Mouse (Mus musculus): ENCODE data around the gene Pigh. TPM values are rescaled to one million over a fixed set of nuclear protein-coding genes. Genes with fewer than 3 reads are reported as not detected.

Pigh gene
- total RNA-seq, 2 experiments from 2014 or later: 1.9 to 2.9 TPM

DNA sequence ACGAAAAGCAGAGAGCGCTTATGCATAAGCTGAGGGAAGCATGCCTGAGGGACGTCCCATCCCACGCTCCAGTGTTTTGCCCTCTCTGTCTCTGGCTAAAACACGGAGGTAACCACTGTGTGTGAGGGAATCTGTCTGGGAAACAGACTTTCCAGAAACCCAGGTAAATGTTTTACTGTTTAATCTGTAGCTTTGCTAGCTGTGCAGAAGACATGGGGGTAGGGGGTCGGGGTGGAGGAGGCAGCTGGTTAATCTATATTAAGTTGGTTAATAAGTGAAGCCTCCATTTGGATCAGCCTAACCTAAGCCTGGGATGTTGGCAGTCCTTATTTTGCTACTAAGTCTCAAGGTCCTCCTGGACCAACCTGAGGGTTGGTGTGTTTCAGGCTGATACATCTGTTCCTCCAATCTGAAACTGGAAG is 20.3 kb downstream of the Pigh start:
- DNase-seq: no peak
- intact Hi-C loops (cut with DNase I; ENCODE audit: low total_unique reads): no loop called here

DNA sequence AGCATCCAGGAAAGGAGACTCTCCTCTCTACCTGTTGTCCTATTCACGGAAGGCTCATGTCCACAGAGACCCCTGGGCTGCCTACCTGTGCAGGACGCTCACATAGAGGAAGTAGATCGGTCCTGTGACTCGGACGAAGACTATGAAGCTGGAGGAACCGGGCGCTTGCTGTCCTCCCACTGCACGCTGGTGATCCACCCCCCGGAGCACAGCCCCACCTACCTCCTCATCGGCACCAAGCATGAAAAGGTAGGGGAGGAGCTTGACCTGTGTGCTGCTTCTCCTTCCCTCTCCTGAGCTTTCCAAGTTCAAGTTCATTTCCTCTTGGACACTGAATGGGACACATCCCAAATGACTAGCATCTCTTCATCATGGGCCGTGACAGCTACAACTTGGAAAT is 21.1 kb downstream of the Pigh start:
- intact Hi-C loops (cut with DNase I; ENCODE audit: low total_unique reads): no loop called here
- no peak for DNase-seq

DNA sequence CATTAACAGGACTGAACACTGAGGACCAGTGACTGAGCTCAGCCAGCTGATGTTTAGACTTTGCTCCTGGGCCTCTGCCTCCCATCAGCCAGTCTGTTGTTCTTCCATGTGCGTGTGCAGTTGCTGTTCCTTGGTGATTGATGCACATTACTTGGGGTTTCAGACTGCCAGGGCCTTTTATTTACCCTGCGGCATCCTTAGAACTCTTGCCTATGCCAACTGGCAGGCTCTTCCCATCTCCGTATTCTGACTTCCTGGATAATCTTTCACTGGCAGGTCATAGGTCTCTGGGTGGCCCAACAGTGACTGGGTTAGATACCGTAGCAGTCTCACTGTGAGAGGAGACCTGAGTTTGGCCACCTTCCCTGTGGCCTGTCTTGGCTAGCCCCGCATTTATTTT is 21.9 kb downstream of the Pigh start:
- intact Hi-C loops (cut with DNase I; ENCODE audit: low total_unique reads): no loop called here
- no peak for DNase-seq

DNA sequence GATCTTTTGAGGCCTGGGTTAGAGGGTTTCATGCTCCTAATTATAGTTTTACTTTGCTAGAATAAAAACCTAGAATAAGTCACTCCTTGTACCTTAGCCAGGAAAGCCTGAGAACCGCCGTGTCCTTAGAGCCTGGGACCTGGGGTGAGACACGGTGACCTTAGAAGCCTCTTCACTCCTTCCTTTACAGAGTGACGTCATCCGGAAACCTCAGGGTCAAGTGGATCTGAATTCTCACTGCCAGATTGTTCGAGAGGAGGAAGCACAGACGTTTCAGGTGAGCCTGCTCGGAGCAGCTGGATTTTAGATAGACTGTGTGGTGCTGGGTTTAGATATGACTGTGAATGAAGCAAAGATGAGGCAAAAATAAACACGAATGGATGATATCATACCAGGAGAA is 23.0 kb downstream of the Pigh start:
- intact Hi-C loops (cut with DNase I; ENCODE audit: low total_unique reads): no loop called here
- no peak for DNase-seq

DNA sequence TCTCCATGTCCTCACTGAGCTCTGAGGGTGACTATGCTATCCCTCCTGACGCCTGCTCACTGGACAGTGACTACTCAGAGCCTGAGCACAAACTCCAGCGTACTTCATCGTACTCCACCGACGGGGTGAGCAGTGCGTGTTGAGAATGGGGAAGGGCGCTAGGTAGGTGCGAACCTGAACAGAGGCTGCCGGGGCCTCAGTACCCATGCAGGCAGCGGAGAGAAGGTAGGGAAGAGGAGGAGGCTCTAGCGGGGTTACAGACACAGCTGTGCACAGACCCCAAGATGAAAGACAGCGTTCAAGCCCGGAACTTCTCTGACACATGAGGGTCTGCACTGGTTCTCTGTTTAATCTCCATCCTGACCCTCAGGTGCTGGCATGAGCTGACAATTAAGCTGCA is 25.0 kb downstream of the Pigh start:
- intact Hi-C loops (cut with DNase I; ENCODE audit: low total_unique reads): no loop called here

DNA sequence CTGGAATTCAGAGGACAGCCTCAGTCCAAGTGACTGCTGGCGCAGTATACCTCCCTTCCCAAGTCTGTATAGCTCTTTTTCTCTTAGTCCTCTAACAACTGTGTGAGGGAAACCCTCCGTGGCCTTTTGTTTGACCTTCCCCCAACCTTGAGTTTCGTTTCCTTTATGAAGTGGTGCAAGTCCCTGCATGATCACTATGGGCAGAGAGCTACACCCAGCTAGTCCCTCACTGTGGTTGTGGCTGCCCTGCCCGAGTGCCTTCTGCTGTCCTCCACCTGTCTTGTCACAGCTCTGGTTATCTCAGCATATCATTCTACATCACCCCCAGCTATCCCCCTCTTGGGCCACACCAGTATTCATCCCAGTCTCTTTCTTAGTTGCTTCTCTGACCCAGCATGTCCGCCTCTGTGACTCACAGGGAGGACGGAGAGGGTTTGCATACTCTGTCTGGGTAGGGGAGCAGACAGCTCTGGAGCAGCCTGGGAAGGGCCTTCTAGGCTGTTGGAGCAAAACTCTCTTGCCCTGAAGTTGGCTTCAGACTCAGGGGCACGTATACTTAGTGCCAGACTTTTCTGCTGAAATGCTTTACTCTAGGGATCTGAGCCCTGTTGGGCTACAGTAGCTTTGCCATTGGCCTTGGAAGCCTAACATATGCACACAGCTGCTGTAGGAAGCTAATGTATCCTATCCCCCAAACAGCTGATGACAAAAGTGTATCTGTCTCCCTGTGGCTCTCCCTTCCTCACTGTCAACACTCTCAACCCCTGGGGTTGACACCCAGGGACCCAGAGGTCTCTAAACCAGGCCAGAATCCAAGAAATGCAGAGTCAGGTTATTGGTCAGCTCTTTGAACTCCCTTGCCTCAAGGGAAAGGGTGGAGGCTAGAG is 28.4 kb downstream of the Pigh start:
- DNase-seq: no peak
- intact Hi-C loops (cut with DNase I; ENCODE audit: low total_unique reads): no loop called here

More for the DNA sequence above, 25.0 kb downstream of the Pigh start:
- DNase-seq: no peak

DNA sequence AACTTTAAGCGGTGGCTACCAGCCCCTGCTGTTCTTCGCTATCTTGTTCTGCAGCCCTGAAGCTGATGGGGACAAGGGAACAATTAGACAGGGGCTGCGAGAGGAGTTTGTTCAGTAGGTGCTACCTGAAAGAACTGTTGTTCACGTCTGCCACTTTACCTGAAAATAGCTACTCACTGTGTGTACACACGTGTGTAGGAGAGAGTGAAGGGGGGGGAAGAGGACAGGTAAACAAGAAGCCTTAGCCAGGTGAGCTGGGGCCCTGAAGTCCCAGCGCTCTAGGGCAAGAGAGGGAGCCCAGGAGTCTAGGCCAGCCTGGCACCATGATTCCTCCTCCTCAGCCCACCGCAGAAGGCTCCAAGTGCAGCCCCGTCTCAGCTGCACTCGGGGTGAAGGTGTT is 29.3 kb downstream of the Pigh start:
- DNase-seq: no peak
- intact Hi-C loops (cut with DNase I; ENCODE audit: low total_unique reads): no loop called here

DNA sequence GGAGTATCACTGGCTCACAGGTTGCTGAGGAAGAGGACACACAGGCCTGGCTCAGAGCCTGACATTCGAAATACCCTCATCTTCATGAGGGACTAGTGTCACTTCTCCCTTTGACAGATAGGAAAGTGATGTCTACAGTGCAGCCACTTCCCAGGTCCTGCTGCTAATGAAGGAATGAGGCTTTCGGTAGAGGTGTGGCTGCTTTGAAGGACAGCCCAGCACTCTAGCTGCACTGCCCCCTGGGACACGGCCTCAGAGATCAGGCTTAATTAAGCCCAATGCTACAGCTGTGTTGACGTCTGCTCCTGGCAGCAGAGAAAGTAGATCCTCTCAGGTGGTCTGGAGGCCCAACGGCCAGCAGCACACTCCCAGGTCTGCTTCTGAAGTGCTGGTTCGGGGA is 29.9 kb downstream of the Pigh start:
- intact Hi-C loops (cut with DNase I; ENCODE audit: low total_unique reads): no loop called here
- no peak for DNase-seq

DNA sequence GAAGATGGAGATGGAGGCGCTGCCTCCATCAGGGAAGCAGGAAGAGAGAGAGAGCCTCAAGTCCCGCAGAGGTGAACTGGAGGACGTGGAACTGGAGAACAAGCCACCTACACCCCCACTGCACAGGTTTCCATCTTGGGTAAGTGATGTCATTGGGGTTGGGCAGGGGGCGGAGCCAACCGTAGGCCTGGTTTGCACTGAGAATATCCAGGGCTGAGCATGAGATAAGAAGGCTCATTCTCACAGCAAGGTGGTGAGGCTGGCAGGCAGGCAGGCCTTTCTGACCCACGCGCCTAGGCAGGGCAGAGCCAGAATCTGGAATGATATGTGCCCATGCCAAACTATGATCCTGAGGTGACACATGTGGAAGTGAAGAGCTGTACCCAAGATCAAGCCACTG is 34.2 kb downstream of the Pigh start:
- no peak for DNase-seq
- intact Hi-C loops (cut with DNase I; ENCODE audit: low total_unique reads): no loop called here

DNA sequence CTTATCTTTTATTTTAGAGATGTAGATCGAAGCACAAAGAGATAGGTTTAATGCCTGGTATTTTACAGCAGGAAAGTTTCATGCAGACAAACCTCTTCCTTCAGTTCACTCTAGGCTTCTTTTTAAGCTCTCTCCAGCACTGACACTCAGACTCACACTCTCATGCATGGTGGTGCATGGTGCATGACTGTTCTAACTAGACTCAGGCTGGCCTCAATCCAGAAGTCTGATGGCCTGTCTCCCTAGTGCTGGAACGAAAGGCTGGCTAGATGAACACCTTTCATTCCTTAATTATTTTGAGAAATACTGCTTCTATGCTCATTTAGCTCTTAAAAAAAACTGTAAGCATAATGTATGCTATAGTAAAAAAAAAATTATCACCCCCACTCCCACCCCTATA is 37.4 kb downstream of the Pigh start:
- DNase-seq: no peak
- intact Hi-C loops (cut with DNase I; ENCODE audit: low total_unique reads): no loop called here

DNA sequence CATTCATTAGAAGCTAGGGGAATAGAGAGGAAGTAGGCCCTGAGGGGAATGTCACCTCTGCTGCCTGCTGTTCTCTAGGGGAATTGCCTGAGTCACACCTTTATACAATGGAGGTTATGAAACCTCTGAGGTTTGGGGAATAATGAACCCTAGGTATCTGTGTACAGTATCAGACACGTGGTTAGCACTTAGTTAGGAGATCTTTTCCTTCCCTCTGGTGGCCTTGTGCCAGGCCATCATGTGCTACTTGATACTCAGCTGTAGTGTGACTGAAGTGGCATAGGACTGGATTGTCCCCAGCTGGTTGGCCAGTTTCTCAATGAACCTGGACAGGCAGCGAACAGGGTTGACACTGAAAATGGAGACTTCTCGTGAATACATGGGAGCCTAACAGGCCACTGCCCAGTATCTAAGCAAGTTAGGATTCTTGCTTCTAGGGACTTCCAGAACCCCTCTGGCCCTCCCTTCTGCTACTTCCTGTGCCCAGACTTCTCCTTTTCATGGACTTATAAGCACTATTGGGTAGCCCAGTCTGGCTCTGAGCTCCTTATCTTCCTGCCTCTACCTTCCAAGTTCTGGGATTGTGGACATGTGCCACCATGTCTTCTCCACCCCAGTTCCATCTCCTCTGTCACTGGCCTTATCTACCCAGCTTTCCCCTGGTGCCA is 38.8 kb downstream of the Pigh start:
- intact Hi-C loops (cut with DNase I; ENCODE audit: low total_unique reads): no loop called here
- DNase-seq: no peak

DNA sequence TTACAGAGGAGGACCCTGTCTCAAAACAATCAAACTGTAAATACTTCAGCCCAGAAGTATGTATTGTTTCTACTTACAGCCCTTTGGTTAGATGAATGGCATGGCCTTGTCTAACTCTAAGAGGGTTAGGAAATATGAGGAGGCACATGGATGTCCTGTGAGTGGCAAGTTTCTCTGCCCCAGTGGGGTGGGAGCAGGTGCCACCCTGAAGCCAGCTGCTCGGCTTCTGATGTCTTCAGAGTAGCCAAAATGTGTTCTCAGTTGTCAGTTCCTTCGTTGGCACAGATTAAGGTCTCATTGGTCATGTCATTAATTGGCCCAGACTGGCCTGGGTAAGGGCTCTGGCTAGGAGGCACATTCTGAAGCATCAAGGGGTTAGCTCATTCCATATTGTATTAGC is 39.6 kb downstream of the Pigh start:
- intact Hi-C loops (cut with DNase I; ENCODE audit: low total_unique reads): no loop called here
- DNase-seq: peak; percentile 30

DNA sequence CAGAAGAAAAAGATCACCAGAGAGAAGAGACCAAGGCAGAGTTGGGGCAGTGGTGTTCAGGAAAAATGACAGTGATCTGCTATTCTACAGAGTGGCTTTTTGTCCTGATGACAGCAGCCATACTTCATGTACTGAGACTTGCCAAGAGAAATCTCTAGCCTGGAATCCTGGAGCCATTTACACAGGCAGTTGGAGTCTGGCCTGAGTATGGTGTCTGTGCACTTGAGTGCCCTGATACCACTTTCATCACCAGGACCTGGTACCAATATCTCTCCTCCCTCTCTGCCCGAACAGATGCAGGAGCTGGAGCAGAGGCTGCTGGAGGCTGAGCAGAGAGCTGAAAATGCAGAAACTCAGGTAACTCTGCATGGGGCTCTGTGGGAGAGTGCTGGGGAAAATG is 40.6 kb downstream of the Pigh start:
- no peak for DNase-seq
- intact Hi-C loops (cut with DNase I; ENCODE audit: low total_unique reads): no loop called here

DNA sequence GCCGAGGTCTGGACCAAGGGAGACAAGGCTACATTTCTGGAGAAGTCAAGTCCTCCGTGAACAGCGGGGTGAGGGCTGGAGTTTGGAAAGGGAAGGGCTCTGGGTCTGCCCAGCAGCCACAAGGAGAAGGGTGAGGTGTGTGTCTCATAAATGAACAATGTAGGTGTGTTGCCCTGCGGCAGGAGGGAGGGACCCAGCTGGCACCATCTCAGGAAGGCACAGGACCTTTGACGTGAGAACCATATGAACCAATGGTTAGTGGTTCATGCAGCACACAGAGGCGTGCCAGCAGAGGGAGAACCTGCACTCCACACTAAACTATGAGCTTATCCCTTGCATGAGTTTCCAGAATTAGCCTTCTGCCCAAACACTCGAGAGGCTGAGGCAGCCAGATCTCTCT is 42.2 kb downstream of the Pigh start:
- DNase-seq: no peak

DNA sequence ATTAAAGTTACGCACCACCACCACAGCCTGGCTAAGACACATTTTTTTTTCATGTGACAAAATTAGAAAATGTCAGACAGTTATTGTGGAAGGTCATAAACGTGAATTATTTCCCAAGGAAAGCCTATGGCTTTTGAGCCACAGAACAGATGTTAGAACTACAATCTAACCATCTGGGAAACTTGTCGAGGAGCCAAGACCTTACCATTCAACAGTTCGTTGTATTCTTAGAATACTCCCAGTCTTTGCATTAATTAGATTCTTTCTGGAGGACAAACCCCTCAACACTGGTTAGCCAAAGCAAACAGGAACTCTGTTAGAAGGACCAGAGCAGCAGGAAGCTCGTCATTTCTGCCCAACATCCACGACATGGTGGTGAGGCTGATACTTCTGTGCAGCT is 43.3 kb downstream of the Pigh start:
- intact Hi-C loops (cut with DNase I; ENCODE audit: low total_unique reads): no loop called here
- no peak for DNase-seq

More for the DNA sequence above, 42.2 kb downstream of the Pigh start:
- intact Hi-C loops (cut with DNase I; ENCODE audit: low total_unique reads): no loop called here

DNA sequence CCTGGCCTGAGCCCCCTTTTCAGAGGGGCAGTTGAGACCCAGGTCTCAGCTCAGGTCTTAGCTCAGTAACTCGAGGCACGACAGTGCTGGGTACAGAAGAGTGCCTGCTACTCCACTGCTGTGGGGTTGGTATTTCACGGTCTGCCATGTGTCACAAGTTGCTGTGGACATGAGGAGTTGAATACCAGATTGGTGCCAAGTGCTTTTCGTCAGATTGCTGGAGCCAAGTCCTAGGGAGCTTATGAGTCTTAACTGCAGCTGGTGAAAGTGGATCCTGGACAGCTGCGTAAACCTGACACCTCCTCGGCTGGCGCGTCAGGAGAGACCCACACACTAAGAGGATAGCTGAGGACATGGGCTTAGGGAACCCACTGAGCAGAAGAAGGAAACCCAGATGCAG is 44.8 kb downstream of the Pigh start:
- intact Hi-C loops (cut with DNase I; ENCODE audit: low total_unique reads): no loop called here
- peak; percentile 66 for DNase-seq

DNA sequence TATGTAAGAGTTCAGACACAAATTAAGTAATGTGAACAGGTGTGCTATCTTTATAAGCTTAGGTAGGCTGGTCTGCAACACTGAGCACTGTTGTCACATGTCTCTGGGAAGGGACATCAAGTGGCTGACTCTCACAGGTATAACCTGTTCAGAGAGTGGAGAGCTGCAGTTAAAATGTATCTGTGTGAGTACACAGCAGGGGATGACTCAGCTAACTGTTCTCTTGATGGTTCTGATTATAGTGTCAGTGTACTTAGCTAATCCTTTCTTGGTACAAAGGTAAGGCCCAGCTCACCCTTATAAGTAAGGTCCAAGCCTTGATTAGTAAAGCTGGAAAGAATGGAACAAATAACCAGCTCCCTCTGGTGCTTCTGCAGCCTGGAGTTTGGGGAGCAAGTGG is 48.0 kb downstream of the Pigh start:
- intact Hi-C loops (cut with DNase I; ENCODE audit: low total_unique reads): no loop called here
- DNase-seq: no peak

DNA sequence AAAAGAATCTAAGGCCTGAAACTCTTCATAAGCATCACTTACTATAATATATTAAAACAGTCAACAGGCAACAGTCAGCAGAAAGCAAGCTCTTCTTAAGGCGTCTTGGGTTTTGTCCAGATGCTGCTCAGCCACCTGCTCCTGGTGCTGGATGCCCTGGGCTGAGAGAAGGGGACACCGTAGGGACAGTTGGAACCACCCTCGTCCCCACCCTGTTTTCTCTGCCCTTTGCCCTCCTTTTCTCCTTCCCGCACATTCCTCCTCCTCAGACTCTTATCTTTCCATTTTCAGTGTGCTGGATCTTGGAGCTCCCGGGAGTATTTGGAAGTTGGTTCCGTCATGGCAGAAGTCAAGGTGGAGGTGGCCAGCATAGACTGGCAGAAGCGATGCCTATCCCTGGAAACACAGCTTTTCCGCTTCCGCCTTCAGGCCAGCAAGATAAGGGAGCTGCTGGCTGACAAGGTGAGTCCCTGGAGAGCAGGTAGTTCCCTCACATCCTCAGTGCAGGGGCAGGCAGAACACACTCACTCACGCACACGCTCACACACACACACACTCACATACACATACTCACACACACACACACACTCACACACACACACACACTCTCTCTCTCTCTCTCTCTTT is 49.1 kb downstream of the Pigh start:
- intact Hi-C loops (cut with DNase I; ENCODE audit: low total_unique reads): no loop called here
- DNase-seq: no peak

DNA sequence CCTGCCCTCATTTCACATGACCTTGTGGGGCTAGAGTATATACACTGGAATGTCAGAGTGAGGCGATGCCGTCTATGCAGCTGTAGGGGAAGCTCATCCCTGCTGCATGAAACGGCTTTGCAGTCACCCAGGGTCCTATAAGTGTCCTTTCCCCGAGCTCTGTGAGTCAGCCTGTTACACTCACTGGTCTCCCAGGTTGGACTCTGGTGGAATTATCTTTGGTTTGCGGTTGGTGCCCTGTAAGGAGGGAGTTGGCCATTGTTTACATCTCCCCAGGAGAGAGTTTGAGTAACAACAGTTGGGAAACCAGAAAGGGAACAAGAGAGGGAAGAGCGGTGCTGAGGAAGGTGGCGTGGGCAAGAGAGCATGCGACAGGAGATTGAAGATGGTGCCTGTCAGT is 49.7 kb downstream of the Pigh start:
- DNase-seq: no peak
- intact Hi-C loops (cut with DNase I; ENCODE audit: low total_unique reads): no loop called here

DNA sequence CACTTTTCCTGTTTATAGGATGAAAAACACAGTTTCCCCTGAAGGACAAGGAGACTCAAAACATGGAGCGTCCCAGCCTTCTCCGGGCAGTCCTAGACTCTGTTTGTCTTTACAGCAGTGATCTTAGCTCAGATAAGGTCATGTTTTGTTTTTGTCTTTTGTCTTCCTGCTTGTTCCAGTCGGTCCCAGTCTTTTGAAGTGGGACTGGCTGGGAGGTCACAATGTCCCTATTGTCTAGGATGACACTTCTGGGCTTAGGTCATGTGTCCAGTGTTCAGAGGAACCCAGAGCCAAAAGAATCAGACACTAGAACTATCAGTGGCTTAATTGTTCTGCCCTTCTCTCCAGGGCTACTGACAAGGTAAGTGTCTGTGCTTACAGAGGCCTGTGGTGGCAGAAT is 54.1 kb downstream of the Pigh start:
- intact Hi-C loops (cut with DNase I; ENCODE audit: low total_unique reads): no loop called here
- DNase-seq: no peak

DNA sequence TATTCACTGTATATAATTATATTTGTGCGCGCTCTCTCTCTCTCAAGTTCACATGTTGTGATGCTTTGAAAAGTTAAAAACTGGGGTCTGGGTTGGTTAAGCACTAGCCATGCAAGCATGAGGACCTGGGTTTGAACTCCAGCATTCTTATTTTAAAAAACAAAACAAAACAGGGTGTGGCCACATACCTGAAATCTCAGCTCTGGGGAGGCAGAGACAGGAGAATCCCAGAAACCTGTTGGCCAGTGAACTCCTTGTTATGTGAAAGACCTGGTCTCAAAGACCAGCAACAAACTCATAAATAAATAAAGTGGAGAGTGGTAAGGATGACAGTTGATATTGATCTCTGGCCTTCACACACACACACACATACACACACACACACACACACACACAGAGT is 55.1 kb downstream of the Pigh start:
- no peak for DNase-seq
- intact Hi-C loops (cut with DNase I; ENCODE audit: low total_unique reads): no loop called here

Data from gastrocnemius, postnatal 14 days (tissue).